Mouse (Mus musculus) 416B (cell line): Measurements from ENCODE around the gene 5430419D17Rik.

Experiments
- DNase-seq: peaks from one replicate; pipeline ENCODE4 v3.0.0; 2011; ENCODE audit warnings: low read depth

Gene 5430419D17Rik

DNA sequence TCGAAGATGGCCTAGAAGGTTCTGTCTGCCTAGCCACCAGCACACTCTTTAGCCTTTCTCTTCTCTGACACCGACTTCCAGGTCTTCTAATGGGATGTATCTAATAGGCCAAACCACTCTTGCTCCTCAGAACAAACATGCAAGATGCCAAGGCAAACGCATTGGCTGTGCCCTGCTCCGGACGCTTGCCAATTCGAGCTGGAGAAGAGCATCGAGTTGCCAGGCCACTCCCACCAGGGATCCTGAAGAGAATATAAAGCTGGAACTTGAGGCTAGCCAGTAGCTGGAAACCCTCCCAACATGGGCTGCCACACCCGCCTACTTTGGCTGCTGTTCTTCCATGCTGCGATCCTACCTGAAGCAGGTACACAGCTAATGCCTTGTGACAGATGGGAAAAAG, at the start of gene 5430419D17Rik:
TSS of gene 5430419D17Rik (plus strand) at position 282 of the 400 bp plus-strand sequence.
- DNase-seq: no peak

DNA sequence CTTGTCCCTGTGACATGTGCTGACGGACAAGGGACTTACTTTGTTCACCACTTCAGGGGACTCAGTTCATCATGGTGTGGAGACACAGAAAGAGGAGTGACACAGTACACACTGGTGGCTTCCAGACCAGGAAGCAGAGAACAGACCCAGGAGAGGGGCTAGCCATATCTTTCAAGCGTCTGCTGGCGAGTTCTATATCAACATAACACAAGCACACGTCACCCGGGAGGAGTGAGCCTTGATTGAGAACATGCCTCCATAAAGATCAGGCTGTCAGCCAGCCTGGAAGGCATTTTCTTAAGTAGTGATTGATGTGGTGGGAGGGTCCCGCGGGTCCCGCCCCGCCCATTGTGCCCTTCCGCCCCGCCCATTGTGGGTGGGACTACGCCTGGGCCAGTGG, 44.2 kb upstream of the 5430419D17Rik start:
- no peak for DNase-seq

DNA sequence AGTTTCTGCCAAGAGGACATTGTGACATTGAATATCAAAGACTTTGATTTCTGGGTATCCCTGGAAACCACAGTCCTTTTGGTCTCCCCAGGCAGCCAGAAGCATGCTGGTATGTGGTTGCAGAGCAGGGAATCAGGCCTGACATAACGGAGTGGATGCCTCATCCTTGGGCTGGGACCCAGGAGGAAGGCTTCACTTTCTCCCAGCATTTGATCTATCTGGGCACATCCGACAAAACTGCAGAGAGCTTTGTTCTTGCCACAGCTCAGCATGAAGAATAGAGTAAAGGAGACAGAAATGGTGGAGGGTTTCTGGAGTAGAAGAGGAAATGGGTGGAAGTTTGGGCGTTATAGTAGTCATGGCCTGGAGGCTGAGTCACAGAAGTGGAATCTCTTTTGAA, 41.0 kb upstream of the 5430419D17Rik start:
- no peak for DNase-seq

DNA sequence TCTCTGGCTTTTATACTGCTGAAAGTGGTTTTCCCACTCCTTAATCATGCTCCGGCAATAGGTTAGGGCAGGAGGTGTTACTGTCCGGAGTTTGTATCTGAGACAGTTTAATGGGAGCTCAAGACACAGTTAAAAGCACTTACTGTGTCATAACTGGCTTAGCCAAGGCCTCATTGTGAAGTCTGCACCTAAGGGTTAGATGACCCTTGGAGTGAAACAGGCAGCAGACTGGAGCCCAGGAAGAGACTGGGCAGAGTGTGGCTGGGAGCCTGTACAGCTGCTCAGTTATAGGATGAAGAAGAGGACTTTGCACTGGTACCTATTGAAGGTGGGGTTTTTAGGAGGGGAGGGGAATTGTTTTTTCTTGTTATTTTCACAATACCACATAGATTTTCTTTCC, 28.0 kb upstream of the 5430419D17Rik start, which contains the start of gene 4933402N03Rik:
TSS of gene 4933402N03Rik (minus strand) at position 101 of the 400 bp plus-strand sequence.
- no peak for DNase-seq

DNA sequence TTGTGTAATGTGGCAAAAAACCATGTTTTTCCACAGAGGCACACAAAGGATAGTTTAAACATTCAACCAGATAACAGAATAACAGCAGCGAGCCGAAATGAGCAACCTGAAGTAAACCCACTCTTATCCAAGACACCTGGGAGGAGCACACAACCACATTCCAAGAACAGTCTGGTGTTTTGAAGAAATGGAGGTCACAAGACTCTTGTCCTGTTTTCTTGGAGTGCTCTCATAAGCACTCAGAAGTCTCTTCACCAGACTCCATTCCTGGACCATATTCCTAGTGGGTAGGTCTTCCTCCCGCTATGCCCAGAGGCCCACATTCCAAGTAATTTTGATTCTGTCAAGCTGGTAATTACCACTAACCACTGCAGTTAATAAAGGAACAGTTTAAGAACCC, 24.0 kb upstream of the 5430419D17Rik start:
- no peak for DNase-seq

DNA sequence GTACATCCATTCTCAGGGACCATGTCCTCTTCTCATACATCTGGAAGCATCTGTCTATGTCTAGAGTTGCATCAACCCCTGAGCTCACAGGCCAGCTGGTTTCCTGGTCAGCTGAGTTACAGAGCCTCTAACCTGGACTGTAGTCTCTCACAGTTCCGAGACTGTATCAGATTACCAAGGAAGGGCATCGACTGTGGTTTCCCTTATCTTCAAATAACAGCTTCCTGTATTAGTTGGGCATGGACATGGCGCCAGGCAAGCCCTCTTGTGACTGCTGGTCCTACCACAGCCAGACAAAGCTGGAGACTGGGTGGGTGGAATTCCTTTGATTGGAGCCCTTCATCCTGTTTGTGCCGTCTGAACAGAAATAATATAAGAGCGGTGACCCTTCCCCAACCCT, 21.2 kb upstream of the 5430419D17Rik start:
- DNase-seq: peak; percentile 88

DNA sequence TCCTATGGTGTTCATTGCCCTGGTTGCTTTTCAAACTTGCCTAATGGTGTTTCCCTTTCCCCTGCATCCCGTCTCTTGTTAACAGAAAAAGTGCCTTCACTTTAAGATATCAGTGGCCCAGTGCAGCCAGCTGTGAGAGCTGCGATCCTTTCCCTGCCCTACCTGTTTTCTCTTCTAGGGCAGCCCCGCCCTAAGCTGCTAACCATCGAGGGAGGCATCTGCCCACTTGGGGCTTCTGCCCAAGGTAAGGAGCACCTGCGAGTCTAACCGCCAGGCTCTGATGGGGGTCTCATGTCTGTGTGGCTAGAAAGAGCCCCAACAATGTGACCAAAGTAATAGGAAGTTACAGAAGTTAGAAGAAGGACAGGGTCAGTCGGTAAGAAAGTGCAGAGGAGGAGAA, 12.0 kb upstream of the 5430419D17Rik start:
- DNase-seq: no peak

DNA sequence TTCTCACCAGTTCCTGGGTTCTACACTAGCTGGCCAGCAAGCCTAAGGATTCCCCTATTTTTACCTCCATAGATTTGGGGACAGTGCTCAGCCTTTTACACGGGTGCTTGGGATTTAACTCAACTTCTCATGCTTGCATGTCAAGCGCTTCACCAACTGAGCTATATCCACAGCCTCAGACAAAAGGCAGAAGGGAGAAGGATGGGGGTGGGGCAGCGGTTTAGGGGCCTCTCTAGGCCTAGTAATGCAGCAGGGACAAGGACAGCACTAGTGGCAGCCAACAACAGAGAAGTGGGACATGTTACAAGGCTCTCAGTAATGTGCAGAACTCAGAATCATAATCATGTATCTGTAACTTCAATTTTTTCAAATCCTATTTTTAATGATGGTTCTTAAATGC, 6.4 kb upstream of the 5430419D17Rik start:
- DNase-seq: no peak

DNA sequence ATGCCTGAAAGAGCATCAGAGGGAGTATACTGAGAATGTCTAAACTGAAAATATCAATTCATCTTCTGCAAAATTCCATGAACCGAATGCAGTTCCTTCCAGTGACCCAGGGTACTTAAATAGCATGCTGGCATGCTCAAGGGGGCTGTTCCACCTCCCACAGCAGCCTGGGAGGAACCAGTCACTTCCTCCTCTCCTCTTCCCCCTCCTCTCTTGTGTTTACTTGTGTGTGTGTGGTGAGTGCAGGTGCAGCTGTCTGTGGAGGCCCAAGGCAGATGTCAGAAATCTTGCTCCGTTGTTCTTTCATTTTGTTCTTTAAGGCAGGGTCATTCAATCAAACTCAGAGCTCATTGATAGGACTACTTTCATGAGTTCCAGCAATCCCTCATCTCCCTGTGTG, 5.1 kb upstream of the 5430419D17Rik start:
- no peak for DNase-seq

DNA sequence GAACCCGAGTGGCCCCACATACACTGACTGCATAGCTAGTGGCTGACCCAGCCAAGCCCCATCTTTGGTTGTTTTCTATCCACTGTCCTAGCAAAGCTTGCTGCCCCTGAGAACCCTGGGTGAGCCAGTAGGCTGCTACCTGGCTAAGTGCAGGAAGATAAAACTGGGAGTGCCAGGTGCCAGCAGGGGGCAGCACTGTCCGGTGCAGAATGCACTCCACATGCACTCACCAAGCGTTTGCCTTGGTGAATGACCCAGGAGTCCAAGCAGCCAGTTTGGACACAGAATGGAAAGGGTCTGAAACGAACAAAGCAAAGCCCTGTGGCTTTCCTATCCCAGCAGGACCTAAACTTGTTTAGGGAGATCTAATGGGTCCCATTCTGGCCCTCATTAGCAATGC, 8.5 kb downstream of the 5430419D17Rik start:
- peak; percentile 21 for DNase-seq

DNA sequence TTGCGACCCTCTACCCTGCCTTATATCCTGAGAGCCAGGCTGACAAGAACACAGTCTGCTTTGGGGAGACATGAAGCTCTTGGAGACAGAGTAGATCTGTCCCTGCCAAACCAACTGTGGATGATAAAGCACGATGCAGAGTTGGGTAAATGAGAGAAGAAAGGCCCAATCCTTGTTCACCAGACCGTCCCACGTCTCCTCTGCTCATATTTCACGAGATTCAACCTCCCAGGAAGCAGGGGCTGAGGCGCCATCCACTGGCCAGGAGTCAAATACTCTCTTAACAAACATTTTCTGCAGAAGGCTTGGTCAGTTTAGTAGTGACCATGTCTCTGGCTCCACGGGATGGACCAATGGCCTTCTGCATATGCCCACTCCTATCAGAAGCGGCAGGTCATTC, 10.1 kb downstream of the 5430419D17Rik start:
- DNase-seq: no peak

DNA sequence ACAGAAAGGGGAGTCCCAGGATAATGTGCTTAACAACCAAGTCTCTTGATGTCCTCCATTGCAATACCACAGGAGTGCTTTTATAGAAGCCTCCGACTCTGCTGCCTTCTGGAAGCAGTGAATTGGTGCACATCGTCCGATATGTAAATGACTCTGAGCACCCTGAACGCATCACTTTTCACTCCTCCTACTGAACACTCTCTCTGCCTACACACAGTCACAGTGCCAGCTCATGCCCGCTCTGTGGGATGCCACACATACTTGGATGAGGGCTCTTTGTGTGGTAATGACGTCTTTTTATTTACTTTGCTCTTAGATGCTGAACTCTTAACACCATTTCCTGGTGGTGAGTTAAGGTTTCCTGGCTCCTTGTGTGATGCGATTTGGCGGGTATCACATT, 12.8 kb downstream of the 5430419D17Rik start:
- DNase-seq: no peak

DNA sequence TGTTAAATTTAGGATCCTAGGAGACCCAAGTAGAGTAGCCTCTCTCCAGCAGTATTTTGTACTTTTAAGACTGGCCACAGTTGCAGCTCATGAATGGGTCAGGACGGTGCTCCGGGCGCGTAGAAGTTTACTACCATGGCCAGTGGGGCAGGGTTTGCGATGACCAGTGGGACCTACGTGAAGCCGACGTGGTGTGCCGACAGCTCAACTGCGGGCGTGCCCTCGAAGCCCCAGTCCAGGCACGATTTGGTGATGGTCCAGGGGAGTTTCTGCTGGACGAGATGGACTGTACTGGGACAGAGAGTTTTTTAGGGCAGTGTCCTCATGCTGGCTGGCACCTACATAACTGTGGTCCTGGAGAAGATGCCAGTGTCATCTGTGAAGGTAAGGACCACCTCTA, 13.8 kb downstream of the 5430419D17Rik start:
- no peak for DNase-seq

DNA sequence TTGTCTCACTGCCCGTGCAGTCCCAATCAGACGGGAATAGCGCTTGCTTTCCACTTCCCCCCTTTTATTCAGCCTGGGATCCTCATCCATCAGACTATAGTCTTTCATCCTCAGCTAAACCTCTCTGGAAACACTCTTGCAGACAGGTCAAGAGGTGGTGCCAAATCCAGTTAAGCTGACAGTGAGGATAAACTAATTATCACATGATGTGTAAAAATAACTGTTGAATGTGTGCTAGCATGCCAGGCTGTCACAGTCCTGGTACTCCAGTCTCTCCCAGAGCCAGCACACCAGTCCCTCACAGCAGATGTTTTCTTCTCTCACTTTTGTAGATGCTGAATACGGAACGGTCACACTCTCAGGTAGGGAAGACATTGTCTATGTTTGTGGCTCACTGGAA, 48.9 kb downstream of the 5430419D17Rik start:
- DNase-seq: no peak

DNA sequence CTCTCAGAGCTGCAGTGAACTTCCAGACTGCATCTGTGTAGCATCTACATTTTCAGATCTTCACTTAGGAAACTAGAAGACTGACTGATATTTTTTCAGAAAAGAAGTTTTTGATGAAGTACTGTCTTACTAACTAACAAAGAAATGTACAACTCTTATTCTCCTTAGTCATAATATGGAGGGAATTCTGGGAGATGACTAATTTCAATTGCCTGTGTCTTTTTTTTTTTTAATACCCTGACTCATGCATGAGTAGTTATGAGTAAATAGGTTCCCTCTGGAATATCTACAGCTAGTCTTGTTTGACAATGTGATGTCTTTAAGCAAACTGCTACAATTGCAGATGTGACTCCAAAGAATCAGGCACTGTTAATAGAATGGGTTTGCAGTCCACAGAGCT, 61.9 kb downstream of the 5430419D17Rik start:
- peak; percentile 1 for DNase-seq

DNA sequence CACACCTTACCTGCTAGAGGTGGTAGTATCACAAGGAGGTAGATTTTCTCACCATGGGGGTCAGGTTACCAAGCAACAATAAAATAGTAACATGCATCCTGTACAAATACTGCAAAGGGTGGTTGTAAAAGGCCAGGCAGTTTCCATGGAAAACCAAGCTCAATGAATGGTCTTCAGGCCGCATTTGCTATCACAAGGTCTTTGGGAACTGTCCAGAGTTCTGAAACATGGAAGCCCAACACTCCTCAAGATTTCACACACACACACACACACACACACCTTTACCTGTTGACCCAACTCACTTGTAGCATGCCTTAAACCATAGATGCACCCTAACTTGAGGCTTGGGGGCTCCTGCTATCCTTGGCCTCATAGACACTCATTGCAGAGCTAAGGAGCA, 70.8 kb downstream of the 5430419D17Rik start:
- DNase-seq: peak; percentile 4

DNA sequence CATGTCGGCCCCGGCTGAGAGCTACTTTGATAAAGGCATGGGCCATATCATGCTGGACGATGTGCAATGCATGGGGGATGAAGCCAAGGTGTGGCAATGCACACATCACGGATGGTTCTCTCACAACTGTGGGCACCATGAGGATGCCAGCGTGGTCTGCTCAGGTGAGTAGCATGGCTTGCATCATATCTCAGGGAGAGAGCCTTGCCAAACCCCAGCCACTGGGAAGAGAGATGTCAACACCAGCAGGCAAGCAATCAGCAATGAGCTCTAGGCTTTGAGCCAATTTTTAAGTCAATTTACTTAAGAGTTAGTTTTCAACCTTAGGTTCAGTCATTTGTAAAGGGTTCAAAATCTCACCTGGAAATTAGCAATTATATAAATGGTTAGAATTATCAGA, 82.6 kb downstream of the 5430419D17Rik start:
- no peak for DNase-seq

DNA sequence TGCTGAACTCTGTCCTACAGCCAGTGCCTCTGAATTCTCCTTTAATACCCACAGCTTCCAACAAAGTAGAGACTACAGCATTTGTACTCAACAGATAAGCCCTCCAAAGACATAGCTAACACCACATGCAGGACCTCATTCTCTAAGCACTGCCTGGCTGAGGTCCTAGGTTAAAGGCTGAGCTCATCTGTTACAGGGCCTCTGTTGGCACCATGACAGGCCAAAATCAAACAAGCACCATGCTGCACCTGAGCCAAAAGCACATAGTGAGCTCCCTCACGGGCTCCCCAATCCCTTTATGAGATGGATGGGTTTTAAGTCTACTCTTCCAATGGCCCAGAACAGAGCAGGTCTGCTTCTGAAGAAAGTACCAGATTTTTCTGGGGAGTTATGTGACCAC, 83.1 kb downstream of the 5430419D17Rik start:
- DNase-seq: no peak

DNA sequence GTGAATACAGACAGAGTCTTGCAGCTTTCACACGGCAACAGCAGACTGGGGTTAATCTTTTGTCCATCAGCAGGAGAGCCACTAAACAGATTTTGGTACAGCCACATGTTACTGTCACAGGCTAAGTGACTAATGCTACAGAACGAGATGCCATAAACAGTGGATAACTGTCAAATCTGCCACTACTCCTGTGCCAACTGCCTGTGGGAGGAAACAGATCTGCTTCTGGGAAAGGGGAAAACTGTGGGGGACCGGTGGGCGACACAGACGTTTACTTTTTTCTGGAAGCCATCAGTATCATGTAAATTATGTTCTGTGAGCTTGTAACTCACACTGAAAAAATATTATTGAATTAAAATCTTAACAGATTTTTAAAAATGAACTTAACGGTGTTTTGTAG, 86.7 kb downstream of the 5430419D17Rik start:
- DNase-seq: no peak

DNA sequence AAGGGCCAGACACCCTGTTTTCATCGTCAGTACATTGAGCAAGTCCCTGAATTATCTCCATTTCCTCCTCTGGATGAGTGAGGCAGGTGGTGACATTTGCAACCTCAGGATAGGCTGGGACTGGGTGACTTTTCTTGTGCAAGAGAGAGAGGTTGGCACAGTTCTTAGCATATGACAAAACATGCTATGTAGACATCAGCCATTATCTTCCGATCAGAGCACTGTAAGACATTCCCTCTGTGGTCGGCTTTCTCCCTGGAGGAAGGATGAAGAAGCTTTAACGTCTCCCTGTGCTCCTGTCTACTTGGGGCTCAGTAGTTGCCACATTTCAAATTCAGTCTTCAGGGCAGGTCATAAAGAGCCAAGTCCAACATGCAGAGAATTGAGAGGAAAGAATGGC, 90.0 kb downstream of the 5430419D17Rik start:
- DNase-seq: no peak

DNA sequence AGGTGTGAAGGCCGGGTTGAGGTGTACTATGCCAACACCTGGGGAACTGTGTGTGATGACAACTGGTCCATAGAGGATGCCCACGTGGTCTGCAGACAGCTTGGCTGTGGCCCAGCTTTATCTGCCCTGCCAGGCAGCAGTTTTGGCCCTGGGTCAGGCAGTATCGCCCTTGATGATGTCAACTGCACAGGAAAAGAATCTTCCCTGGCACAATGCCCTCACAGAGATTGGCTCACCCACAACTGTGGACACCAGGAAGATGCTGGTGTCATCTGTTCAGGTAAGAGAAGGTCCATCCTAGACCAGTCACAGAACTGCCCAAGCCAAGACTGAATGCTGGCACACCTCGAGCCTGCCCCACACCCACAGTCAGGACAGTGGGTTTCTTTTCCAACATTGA, 91.6 kb downstream of the 5430419D17Rik start:
- DNase-seq: no peak

DNA sequence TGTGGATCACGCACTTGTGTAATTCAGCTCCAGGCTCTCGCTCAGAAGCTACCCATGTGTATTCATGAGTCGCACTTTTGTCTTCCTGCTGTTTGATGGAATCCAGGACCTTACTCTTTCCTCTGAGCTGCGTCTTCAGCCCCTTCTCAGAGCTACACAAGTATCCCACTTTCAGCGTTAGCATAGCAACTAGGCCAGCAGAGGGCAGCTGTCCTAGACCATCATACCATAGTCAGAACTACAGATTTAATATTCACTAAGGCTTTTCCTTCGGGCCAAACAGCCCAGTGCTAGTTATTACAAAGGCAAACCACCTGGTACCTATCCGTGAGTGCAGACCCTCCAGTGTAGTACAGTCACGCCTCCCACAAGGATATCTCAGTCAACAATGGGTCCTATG, 122.9 kb downstream of the 5430419D17Rik start:
- no peak for DNase-seq

DNA sequence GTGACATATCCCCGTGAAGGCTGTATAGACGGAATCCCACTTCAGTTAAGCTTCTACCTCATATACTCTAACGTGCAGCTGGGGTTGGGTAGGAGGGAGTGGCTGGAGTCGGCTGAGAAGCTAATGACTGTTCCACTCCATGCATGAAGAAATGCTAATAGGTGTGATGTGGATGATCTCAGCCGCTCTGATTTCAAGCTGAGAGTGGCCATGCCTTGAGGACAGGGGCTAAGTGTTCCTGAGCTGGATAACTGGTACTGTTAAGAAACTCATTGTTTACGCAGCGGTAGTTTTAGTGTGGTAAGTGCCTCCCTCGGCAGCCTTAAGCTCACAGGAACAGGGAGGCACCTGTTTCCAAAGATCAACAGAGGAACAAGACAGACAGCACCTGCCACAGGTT, 129.1 kb downstream of the 5430419D17Rik start:
- DNase-seq: no peak

DNA sequence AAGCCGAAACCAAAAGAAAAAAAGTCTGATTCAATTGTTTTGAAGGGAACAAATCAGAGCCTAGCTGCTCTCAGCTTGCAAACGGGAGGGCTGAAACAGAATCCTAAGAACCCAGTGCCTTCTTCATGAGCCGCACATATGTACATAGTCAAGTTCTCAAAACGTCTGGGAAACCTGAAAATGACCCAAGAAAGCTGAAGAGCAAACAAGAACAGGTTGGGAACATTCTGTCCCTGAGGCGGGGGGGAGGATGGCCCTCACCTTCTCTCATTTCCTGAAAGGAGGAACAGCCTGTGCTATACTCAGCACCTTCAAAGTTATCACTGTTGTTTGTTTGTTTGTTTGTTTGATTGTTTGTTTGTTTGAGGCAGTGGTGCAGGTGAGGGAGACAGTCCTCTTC, 132.5 kb downstream of the 5430419D17Rik start:
- no peak for DNase-seq

DNA sequence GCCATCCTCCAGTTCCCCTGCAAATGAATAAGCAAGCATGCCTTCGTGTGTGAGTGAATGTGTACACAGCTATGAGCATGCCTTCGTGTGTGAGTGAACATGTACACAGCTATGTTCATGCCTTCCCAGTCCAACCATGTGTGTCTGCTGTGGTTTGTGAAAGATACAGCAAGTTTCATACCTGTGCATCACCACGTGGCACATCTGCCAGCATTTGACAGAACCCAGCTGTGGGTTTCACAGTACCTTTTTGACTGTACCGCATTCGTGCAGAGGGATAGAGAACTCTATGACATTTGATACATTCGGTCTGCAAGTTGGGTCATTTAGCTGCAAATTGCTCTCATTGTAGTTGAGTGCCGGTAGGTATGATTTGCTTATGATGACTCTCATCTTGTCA, 140.3 kb downstream of the 5430419D17Rik start:
- DNase-seq: no peak
